Mouse (Mus musculus) CH12.LX (cell line): ENCODE measurements around the gene Map4k1. TPM values are rescaled to one million over a fixed set of nuclear protein-coding genes. Genes with fewer than 3 reads are reported as not detected.

Source experiments
- DNase-seq: peaks from one replicate; pipeline ENCODE4 v3.0.0-alpha.2; 2013; ENCODE audit errors: extremely low read depth
- H3K27ac ChIP-seq: 2 replicates; pipeline ENCODE4 v1.5.1; 2012; ENCODE audit warnings: low read depth, mild to moderate bottlenecking, control low read depth, moderate library complexity; ENCODE audit not compliant: insufficient read depth
- H3K27me3 ChIP-seq: replicated peaks from 2 replicates; pipeline ENCODE3; 2012; ENCODE audit warnings: inconsistent platforms
- H3K36me3 ChIP-seq, 2 experiments: replicated peaks in 1 of 2; 2 replicates each; pipeline versions ENCODE3 to v1.6.1; 2012; ENCODE audit warnings: inconsistent platforms in 1 of 2, low read length in 1 of 2, mild to moderate bottlenecking in 1 of 2, mixed read lengths in 1 of 2, moderate library complexity in 1 of 2; ENCODE audit not compliant: control insufficient read depth in 1 of 2, insufficient read depth in 1 of 2
- H3K4me1 ChIP-seq, 2 experiments: 2 replicates each; pipeline ENCODE4 v1.6.1; 2012; ENCODE audit warnings: inconsistent platforms in 1 of 2, moderate library complexity in 1 of 2; ENCODE audit not compliant: insufficient read depth in 2 of 2, control insufficient read depth in 1 of 2
- H3K4me2 ChIP-seq: 2 replicates; pipeline ENCODE4 v1.6.1; 2012; ENCODE audit warnings: low read depth, mild to moderate bottlenecking, control low read depth; ENCODE audit not compliant: poor library complexity, insufficient read depth, severe bottlenecking
- H3K4me3 ChIP-seq, 3 experiments: fragments of 150-350 bp in 1 of 3; sonication (generic) in 1 of 3; replicated peaks in 1 of 3; 2 replicates each; pipeline versions ENCODE3 to v1.5.1; 2011 to 2012; ENCODE audit warnings: low read depth in 2 of 3, low read length in 2 of 3, mild to moderate bottlenecking in 2 of 3, moderate library complexity in 2 of 3, control low read depth in 1 of 3, improper control_type of control experiment in 1 of 3, inconsistent platforms in 1 of 3, mixed read lengths in 1 of 3; ENCODE audit not compliant: poor library complexity in 1 of 3
- H3K79me2 ChIP-seq: replicated peaks from 2 replicates; pipeline ENCODE4 v1.6.1; 2012; ENCODE audit warnings: mild to moderate bottlenecking, moderate library complexity; ENCODE audit not compliant: control insufficient read depth, poor library complexity, insufficient read depth, severe bottlenecking; ENCODE audit errors: extremely low read depth
- H3K9ac ChIP-seq: 2 replicates; pipeline ENCODE4 v1.6.1; 2012; ENCODE audit warnings: low read depth, mild to moderate bottlenecking, control low read depth, moderate library complexity; ENCODE audit not compliant: insufficient read depth
- H3K9me3 ChIP-seq: replicated peaks from 2 replicates; pipeline ENCODE3; 2012; ENCODE audit warnings: low read length, inconsistent platforms, mixed read lengths
- BHLHE40 ChIP-seq: IDR thresholded peaks from 2 replicates; pipeline ENCODE4 v1.6.1; 2011; ENCODE audit warnings: mild to moderate bottlenecking, low read depth, low read length, improper control_type of control experiment
- CTCF ChIP-seq, 2 experiments: IDR thresholded peaks in 1 of 2; conservative IDR thresholded peaks in 1 of 2; 2 replicates each; pipeline ENCODE4 v1.5.1; 2011 to 2012; ENCODE audit warnings: low read depth in 2 of 2, low read length in 2 of 2, improper control_type of control experiment in 1 of 2, inconsistent platforms in 1 of 2, mild to moderate bottlenecking in 1 of 2, moderate library complexity in 1 of 2
- E2F4 ChIP-seq: IDR thresholded peaks from 2 replicates; pipeline ENCODE4 v1.6.1; 2011; ENCODE audit warnings: low read depth, low read length, improper control_type of control experiment; ENCODE audit not compliant: insufficient replicate concordance
- ELF1 ChIP-seq: IDR thresholded peaks from 2 replicates; pipeline ENCODE4 v1.6.1; 2014; ENCODE audit warnings: low read depth, mild to moderate bottlenecking, inconsistent platforms, low read length, improper control_type of control experiment
- EP300 ChIP-seq: IDR thresholded peaks from 2 replicates; pipeline ENCODE4 v1.6.1; 2011; ENCODE audit warnings: low read length, improper control_type of control experiment
- ETS1 ChIP-seq: conservative IDR thresholded peaks from 2 replicates; pipeline ENCODE4 v1.6.1; 2012; ENCODE audit warnings: low read depth, mild to moderate bottlenecking, inconsistent platforms, low read length, improper control_type of control experiment, moderate library complexity
- GABPA ChIP-seq: IDR thresholded peaks from 2 replicates; pipeline ENCODE4 v1.6.1; 2012; ENCODE audit warnings: low read depth, low read length, improper control_type of control experiment, inconsistent platforms; ENCODE audit not compliant: insufficient replicate concordance
- IRF4 ChIP-seq: IDR thresholded peaks from 2 replicates; pipeline ENCODE4 v1.6.1; 2014; ENCODE audit warnings: low read depth, mild to moderate bottlenecking, inconsistent platforms, low read length, improper control_type of control experiment
- JUN ChIP-seq: IDR thresholded peaks from 2 replicates; pipeline ENCODE4 v1.6.1; 2011; ENCODE audit warnings: low read depth, mild to moderate bottlenecking, low read length, improper control_type of control experiment, moderate library complexity; ENCODE audit not compliant: insufficient read depth
- JUND ChIP-seq: conservative IDR thresholded peaks from 2 replicates; pipeline ENCODE4 v1.6.1; 2011; ENCODE audit warnings: low read depth, low read length, improper control_type of control experiment
- KAT2A ChIP-seq: IDR thresholded peaks from 2 replicates; pipeline ENCODE4 v1.6.1; 2012; ENCODE audit warnings: low read length, improper control_type of control experiment, inconsistent platforms; ENCODE audit not compliant: insufficient replicate concordance
- MAX ChIP-seq: IDR thresholded peaks from 2 replicates; pipeline ENCODE4 v1.6.1; 2011; ENCODE audit warnings: low read length, improper control_type of control experiment
- MAZ ChIP-seq: IDR thresholded peaks from 2 replicates; pipeline ENCODE4 v1.6.1; 2012; ENCODE audit warnings: low read depth, mild to moderate bottlenecking, inconsistent platforms, low read length, improper control_type of control experiment, moderate library complexity
- MEF2A ChIP-seq: IDR thresholded peaks from 2 replicates; pipeline ENCODE4 v1.6.1; 2014; ENCODE audit warnings: low read depth, mild to moderate bottlenecking, inconsistent platforms, low read length, improper control_type of control experiment, borderline replicate concordance
- MXI1 ChIP-seq: IDR thresholded peaks from 2 replicates; pipeline ENCODE4 v1.6.1; 2011; ENCODE audit warnings: mild to moderate bottlenecking, low read depth, low read length, improper control_type of control experiment
- MYC ChIP-seq: IDR thresholded peaks from 2 replicates; pipeline ENCODE4 v1.6.1; 2011; ENCODE audit warnings: low read depth, mild to moderate bottlenecking, improper control_type of control experiment, low read length
- POLR2A ChIP-seq: IDR thresholded peaks from 2 replicates; pipeline ENCODE4 v1.6.1; 2011; ENCODE audit warnings: low read depth, mild to moderate bottlenecking, improper control_type of control experiment, low read length
- POLR2AphosphoS2 ChIP-seq: IDR thresholded peaks from 2 replicates; pipeline ENCODE4 v1.6.1; 2011; ENCODE audit warnings: low read depth, low read length, improper control_type of control experiment
- RCOR1 ChIP-seq: conservative IDR thresholded peaks from 2 replicates; pipeline ENCODE4 v1.6.1; 2012; ENCODE audit warnings: low read depth, mild to moderate bottlenecking, inconsistent platforms, low read length, improper control_type of control experiment
- SIN3A ChIP-seq: IDR thresholded peaks from 2 replicates; pipeline ENCODE4 v1.6.1; 2012; ENCODE audit warnings: low read length, improper control_type of control experiment, inconsistent platforms
- TBP ChIP-seq: conservative IDR thresholded peaks from 2 replicates; pipeline ENCODE4 v1.6.1; 2011; ENCODE audit warnings: low read depth, low read length, improper control_type of control experiment
- UBTF ChIP-seq: IDR thresholded peaks from 2 replicates; pipeline ENCODE4 v1.6.1; 2012; ENCODE audit warnings: low read depth, mild to moderate bottlenecking, inconsistent platforms, low read length, improper control_type of control experiment, moderate library complexity
- ZC3H11A ChIP-seq: IDR thresholded peaks from 2 replicates; pipeline ENCODE4 v1.6.1; 2012; ENCODE audit warnings: low read depth, mild to moderate bottlenecking, inconsistent platforms, low read length, improper control_type of control experiment
- ZNF384 ChIP-seq: IDR thresholded peaks from 2 replicates; pipeline ENCODE4 v1.6.1; 2012; ENCODE audit warnings: low read depth, low read length, improper control_type of control experiment, inconsistent platforms
- dilution Hi-C: fragments of 300-500 bp; cut with MboI; formaldehyde crosslinking; loops from 2 replicates; pipeline ENCODE4 v1.14.3; 2020; ENCODE audit warnings: low sequenced_read_pairs; ENCODE audit not compliant: extremely low pct_unique_long_range_greater_than_20kb, extremely low pct_ligation_motif_present
- in situ Hi-C: fragments of 300-500 bp; cut with MboI; formaldehyde crosslinking; loops from 3 replicates; pipeline ENCODE4 v1.14.3; 2019; ENCODE audit warnings: low sequenced_read_pairs, low pct_ligation_motif_present, low pct_unique_long_range_greater_than_20kb, mixed read lengths
- polyA plus RNA-seq: library from polyadenylated mRNA; unstranded; fragments of >175 nt; gene quantifications from 2 replicates; pipeline ENCODE4 v1.2.1, GENCODE M21; 2012; ENCODE audit warnings: low read depth; ENCODE audit not compliant: insufficient read length
- total RNA-seq, 2 experiments: library from RNA; depleted of rRNA; stranded (reverse); fragments of 300-350 nt in 1 of 2; fragments of >200 nt in 1 of 2; gene quantifications; 2 replicates each; pipeline ENCODE4 v1.2.3; 2012 to 2014

Map4k1 gene
- total and polyA plus RNA-seq, 3 experiments = 114 to 395 (median 183) TPM

DNA sequence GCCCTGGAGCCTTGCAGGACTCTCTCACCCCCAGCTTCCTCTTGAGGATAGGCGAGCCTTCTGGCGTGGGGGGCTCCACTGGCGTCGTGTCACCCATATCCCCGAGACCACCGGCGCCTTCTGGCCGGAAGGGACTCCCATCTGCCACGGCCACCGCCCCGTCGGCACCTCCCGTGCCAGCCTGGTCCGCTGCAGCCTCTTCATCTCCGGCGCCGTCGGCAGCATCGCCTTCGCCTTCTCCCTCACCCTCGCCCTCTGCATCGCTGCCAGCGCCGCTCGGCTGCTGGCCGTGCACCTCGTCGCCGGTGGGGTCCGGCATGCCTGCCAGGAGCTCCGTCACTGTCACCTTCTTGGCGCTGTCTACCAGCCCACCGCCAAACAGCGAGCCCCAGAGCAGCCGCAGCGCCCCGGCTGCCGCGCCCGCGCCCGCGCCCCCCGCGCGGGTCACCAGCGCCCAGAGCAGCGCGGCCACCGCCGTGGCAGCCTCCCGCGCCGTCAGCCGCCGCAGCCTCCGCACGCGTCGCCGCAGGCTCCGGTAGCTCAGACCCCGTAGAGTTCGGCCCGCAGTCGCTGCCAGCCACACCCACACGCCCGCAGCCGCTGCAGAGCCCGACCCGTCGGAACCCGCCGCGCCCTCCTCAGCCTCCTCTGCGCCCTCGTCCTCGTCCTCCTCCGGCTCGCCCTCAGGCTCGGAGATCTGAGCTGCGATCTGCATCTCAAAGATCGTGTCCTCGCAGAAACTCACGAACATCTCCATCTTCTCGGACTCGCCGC, 37.8 kb downstream of the Map4k1 start:
- Histone ChIP-seq H3K27ac (no peak overlapping the region), H3K4me3 (no peak overlapping the region), H3K79me2 (no peaks in the 10 kb centered on the region), H3K9me3 (peaks cover 15% of the 10 kb centered on the region), H3K4me2 (no peak overlapping the region), H3K9ac (no peak overlapping the region), H3K27me3 (no peaks in the 10 kb centered on the region), H3K4me1 (peaks cover 10 to 30% of the 10 kb centered on the region in 2 experiments; a peak in 3 of 4 replicates), H3K36me3 (peaks cover 2 to 23% of the 10 kb centered on the region in 2 experiments)
- no peak for DNase-seq
- in situ Hi-C loops (loop anchor here (5.0 kb wide), 1 partner anchor 32 kb away; no protein-coding TSS in a partner anchor), dilution Hi-C loops (no loop called here)
- TF ChIP-seq BHLHE40 (no peak), E2F4 (no peak), TBP (no peak), MEF2A (no peak), MXI1 (no peak), JUND (no peak), ELF1 (no peak), JUN (no peak), MAX (no peak), SIN3A (no peak), MAZ (no peak), KAT2A (no peak), IRF4 (no peak)

DNA sequence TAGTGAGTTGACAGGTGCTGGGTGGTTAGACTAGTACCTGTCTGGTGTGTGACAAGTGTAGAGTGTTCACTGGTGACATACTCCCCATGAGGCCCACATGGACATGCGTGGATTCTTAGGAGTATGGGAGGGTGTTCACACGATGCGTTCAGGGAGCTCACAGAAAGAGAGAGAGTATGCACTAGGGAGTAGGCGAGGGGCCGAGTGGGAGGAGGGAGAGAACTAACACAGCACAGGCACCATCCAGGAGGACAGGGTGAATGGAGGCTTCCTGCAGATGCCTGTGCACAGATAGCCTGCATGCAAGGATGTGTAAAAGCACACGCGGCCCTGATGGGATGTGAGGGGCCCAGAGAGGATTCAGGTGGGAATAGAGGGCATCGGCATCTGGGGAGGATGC, 40.6 kb downstream of the Map4k1 start:
- dilution Hi-C loops = no loop called here
- Histone ChIP-seq H3K79me2 (no peaks in the 10 kb centered on the region), H3K9ac (no peak overlapping the region), H3K27ac (no peak overlapping the region), H3K9me3 (peaks cover 10% of the 10 kb centered on the region), H3K4me1 (peaks cover 11 to 47% of the 10 kb centered on the region in 2 experiments), H3K27me3 (no peaks in the 10 kb centered on the region), H3K4me2 (no peak overlapping the region), H3K4me3 (no peak overlapping the region), H3K36me3 (peaks cover 2 to 20% of the 10 kb centered on the region in 2 experiments)
- in situ Hi-C loops = loop anchor here (5.0 kb wide), 1 partner anchor 35 kb away; no protein-coding TSS in a partner anchor
- TF ChIP-seq ELF1 (no peak), ZNF384 (no peak), GABPA (no peak), EP300 (no peak), ETS1 (no peak), JUND (no peak), IRF4 (no peak), POLR2AphosphoS2 (no peak), UBTF (no peak), SIN3A (no peak), RCOR1 (no peak), CTCF (conservative IDR thresholded peaks at IDR 0.05 in 1 of 2, IDR thresholded peaks at IDR 0.05 in 1 of 2; ENCODE audit: low read depth in 2 of 2, low read length in 2 of 2) (no peak), ZC3H11A (no peak), POLR2A (no peak), MYC (no peak), MAZ (no peak)
- DNase-seq = no peak
